Mouse (Mus musculus): ENCODE measurements at regions not wholly inside any gene's neighbourhood (a gene's known extent, or its start where the extent isn't known, plus 50 kb on each side); places are given as distances from the start of the nearest gene placed in this dataset.

GRCm38 (mm10) chr4:75861076-75861475 is 583.0 kb upstream of the Dmac1 start:
- TF ChIP-seq CTCF (IDR thresholded peaks at IDR 0.05; ENCODE audit: borderline replicate concordance, extremely low read depth, insufficient read depth, insufficient read length) (no peak), POLR2A (IDR thresholded peaks at IDR 0.05; ENCODE audit: borderline replicate concordance, extremely low read depth, insufficient read depth, insufficient read length, poor library complexity, severe bottlenecking) (no peak)
